Mouse (Mus musculus) megakaryocyte, embryonic 14.5 days (primary cell): ENCODE results near the gene Vdac1. TPM values are rescaled to one million over a fixed set of nuclear protein-coding genes. Genes with fewer than 3 reads are reported as not detected.

ENCODE experiments used
- H3K27me3 ChIP-seq: replicated peaks from 2 replicates; pipeline ENCODE3; 2012; ENCODE audit warnings: inconsistent platforms
- H3K36me3 ChIP-seq: replicated peaks from 2 replicates; pipeline ENCODE3; 2012; ENCODE audit warnings: low read length, inconsistent platforms, mixed read lengths
- H3K4me1 ChIP-seq: 2 replicates; pipeline ENCODE4 v1.6.1; 2012; ENCODE audit warnings: inconsistent platforms
- H3K4me3 ChIP-seq: replicated peaks from 2 replicates; pipeline ENCODE3; 2012; ENCODE audit warnings: moderate library complexity, mild to moderate bottlenecking, inconsistent platforms
- H3K9me3 ChIP-seq: 2 replicates; pipeline ENCODE4 v1.6.1; 2012; ENCODE audit warnings: inconsistent platforms
- FLI1 ChIP-seq: IDR thresholded peaks from 2 replicates; pipeline ENCODE4 v1.6.1; 2012; ENCODE audit warnings: low read length, inconsistent platforms, mixed read lengths
- GATA1 ChIP-seq: IDR thresholded peaks from 3 replicates; pipeline ENCODE4 v1.6.1; 2012; ENCODE audit warnings: mixed read lengths, low read length, inconsistent platforms, borderline replicate concordance
- polyA plus RNA-seq: library from polyadenylated mRNA; stranded (reverse); fragments of >175 nt; gene quantifications from 2 replicates; pipeline ENCODE4 v1.2.3, GENCODE M21; 2012; ENCODE audit warnings: low replicate concordance; ENCODE audit not compliant: insufficient read depth

Vdac1 gene
- polyA plus RNA-seq, 1 experiment = 27.3 TPM

GRCm38 (mm10) chr11:52333616-52334015, 27.0 kb upstream of the Vdac1 start:
- no peak overlapping the region for H3K4me3 ChIP-seq
- no peaks in the 10 kb centered on the region for H3K36me3 ChIP-seq
- peaks cover 34% of the 10 kb centered on the region for H3K27me3 ChIP-seq
- H3K9me3 ChIP-seq = peaks cover 9% of the 10 kb centered on the region
- no peak for TF ChIP-seq GATA1
- no peak for TF ChIP-seq FLI1
- peaks cover 18% of the 10 kb centered on the region for H3K4me1 ChIP-seq

GRCm38 (mm10) chr11:52335263-52335662, 25.4 kb upstream of the Vdac1 start:
- TF ChIP-seq FLI1 (no peak), GATA1 (no peak)
- Histone ChIP-seq H3K36me3 (no peaks in the 10 kb centered on the region), H3K4me1 (peaks cover 26% of the 10 kb centered on the region), H3K9me3 (peaks cover 9% of the 10 kb centered on the region), H3K27me3 (peaks cover 48% of the 10 kb centered on the region), H3K4me3 (no peak overlapping the region)

DNA sequence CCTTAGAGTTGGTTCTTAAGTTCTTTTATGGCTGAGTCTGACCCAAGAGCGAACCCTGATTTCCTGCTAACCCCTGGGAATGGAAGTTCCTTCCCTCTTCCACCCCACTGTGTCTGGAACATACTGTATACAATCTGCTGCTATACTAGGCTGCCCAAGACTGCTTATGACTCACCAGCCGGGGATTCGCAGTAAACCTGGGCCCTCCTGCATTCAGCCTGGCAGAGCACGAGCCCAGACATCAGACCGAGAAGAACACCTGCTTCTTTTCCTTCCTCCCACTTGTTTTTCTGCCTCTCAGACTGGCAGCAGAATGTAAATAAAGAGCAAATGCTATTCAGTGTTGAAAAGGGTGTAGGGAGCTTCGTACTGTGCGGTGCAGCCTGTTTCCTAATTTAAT, 24.7 kb upstream of the Vdac1 start:
- Histone ChIP-seq H3K4me1 (peaks cover 27% of the 10 kb centered on the region), H3K27me3 (peaks cover 53% of the 10 kb centered on the region), H3K4me3 (no peak overlapping the region), H3K36me3 (no peaks in the 10 kb centered on the region), H3K9me3 (peaks cover 9% of the 10 kb centered on the region)
- TF ChIP-seq GATA1 (no peak), FLI1 (no peak)

- Histone ChIP-seq H3K36me3 (no peaks in the 10 kb centered on the region), H3K4me1 (peaks cover 31% of the 10 kb centered on the region), H3K4me3 (no peak overlapping the region), H3K9me3 (peaks cover 9% of the 10 kb centered on the region), H3K27me3 (peaks cover 57% of the 10 kb centered on the region)
- TF ChIP-seq FLI1 (no peak), GATA1 (no peak)
These were observed 22.9 kb upstream of the Vdac1 start for GRCm38 (mm10) chr11:52337651-52338295.

- TF ChIP-seq GATA1 (no peak), FLI1 (no peak)
- no peaks in the 10 kb centered on the region for H3K36me3 ChIP-seq
- peak overlapping the region; percentile 64 for H3K4me3 ChIP-seq
- H3K9me3 ChIP-seq = peaks cover 9% of the 10 kb centered on the region
- peaks cover 53% of the 10 kb centered on the region for H3K27me3 ChIP-seq
- peaks cover 35% of the 10 kb centered on the region for H3K4me1 ChIP-seq
These were observed 22.3 kb upstream of the Vdac1 start for GRCm38 (mm10) chr11:52338351-52338750.

- Histone ChIP-seq H3K27me3 (peaks cover 50% of the 10 kb centered on the region), H3K4me3 (no peak overlapping the region), H3K9me3 (peaks cover 9% of the 10 kb centered on the region), H3K36me3 (no peaks in the 10 kb centered on the region), H3K4me1 (peaks cover 36% of the 10 kb centered on the region)
- TF ChIP-seq FLI1 (no peak), GATA1 (no peak)
These were observed 21.6 kb upstream of the Vdac1 start for GRCm38 (mm10) chr11:52339098-52339497.

- peaks cover 36% of the 10 kb centered on the region for H3K4me1 ChIP-seq
- H3K36me3 ChIP-seq = no peaks in the 10 kb centered on the region
- H3K9me3 ChIP-seq = peaks cover 9% of the 10 kb centered on the region
- peaks cover 50% of the 10 kb centered on the region for H3K27me3 ChIP-seq
- TF ChIP-seq FLI1 (no peak), GATA1 (no peak)
- H3K4me3 ChIP-seq = no peak overlapping the region
These were observed 21.1 kb upstream of the Vdac1 start for GRCm38 (mm10) chr11:52339512-52339911.

DNA sequence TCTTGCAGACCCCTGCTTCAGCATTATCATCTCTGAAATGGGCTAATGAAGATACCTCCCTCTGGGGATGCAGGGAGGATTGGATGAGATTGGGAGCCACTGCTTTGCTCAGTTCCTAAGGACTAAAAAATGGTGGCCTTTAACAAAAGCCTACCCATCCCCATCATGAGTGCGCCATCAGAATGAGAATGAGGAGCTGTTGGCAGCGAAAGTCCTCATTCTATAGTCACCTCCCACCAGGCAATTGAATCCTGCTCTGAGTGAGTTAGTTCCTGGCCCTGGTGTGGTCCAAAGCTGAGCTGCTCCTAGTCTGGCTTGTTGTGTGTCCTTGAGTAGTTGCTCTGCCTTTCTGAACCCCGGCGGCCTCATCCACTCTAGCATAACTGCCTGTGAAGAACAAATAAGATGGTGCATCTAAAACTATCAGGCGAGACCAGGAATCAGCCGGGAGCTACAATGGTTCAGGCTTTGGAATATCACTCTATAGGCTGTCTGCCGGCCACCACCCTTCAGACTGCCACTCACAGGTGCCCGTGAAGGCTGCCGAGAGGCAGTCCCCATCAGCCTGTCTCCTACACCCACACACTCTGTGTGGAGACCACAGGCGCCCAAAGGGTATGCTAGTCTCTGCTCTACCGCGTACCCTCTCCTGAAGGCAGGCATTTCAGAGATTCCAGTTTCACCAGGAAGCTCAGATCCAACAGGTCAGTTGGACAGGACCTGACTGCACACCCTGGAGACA, 20.4 kb upstream of the Vdac1 start:
- H3K4me3 ChIP-seq = no peak overlapping the region
- H3K27me3 ChIP-seq = peaks cover 52% of the 10 kb centered on the region
- H3K36me3 ChIP-seq = no peaks in the 10 kb centered on the region
- H3K4me1 ChIP-seq = peaks cover 42% of the 10 kb centered on the region
- H3K9me3 ChIP-seq = peaks cover 7% of the 10 kb centered on the region
- TF ChIP-seq GATA1 (no peak), FLI1 (no peak)

DNA sequence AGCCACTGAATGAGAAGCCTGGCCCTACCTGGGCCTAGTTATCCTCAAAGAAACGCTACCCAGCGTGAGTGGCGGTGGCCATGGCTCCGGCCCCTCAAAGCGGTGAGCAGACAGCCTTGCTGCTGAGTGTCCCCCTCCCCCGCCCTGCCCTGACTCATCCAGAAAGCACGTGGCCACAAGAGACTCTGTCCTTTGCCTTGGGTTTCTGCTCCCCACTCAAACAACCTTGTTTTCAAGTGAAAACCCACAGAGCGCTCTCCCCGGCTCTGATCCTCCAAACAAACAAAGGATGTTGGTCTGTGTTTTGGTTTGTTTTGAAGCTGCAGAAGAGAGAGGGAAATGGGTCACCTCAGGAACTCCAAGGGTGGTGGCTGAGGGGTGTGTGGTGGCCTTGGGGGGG, 19.7 kb upstream of the Vdac1 start:
- no peaks in the 10 kb centered on the region for H3K9me3 ChIP-seq
- no peaks in the 10 kb centered on the region for H3K36me3 ChIP-seq
- peaks cover 49% of the 10 kb centered on the region for H3K4me1 ChIP-seq
- no peak for TF ChIP-seq FLI1
- TF ChIP-seq GATA1 = no peak
- H3K4me3 ChIP-seq = no peak overlapping the region
- peaks cover 50% of the 10 kb centered on the region for H3K27me3 ChIP-seq

- Histone ChIP-seq H3K27me3 (peaks cover 50% of the 10 kb centered on the region), H3K4me3 (no peak overlapping the region), H3K9me3 (no peaks in the 10 kb centered on the region), H3K4me1 (peaks cover 54% of the 10 kb centered on the region), H3K36me3 (no peaks in the 10 kb centered on the region)
- TF ChIP-seq GATA1 (no peak), FLI1 (no peak)
These were observed 19.2 kb upstream of the Vdac1 start for GRCm38 (mm10) chr11:52341476-52341875.

GRCm38 (mm10) chr11:52342296-52342695, 18.4 kb upstream of the Vdac1 start:
- Histone ChIP-seq H3K4me1 (peaks cover 54% of the 10 kb centered on the region), H3K36me3 (no peaks in the 10 kb centered on the region), H3K27me3 (peaks cover 46% of the 10 kb centered on the region), H3K9me3 (no peaks in the 10 kb centered on the region), H3K4me3 (no peak overlapping the region)
- TF ChIP-seq FLI1 = no peak
- no peak for TF ChIP-seq GATA1
